Mouse (Mus musculus): ENCODE data around the gene Ggact. TPM values are rescaled to one million over a fixed set of nuclear protein-coding genes. Genes with fewer than 3 reads are reported as not detected.

The Ggact gene
- total RNA-seq, 2 experiments from 2014 or later, result 43.9 to 49.2 TPM

- no peak for DNase-seq (ENCODE audit: low spot score in 2 of 2)
These were observed 11.8 kb downstream of the Ggact start for GRCm38 (mm10) chr14:122901715-122902114.

- DNase-seq (ENCODE audit: low spot score in 2 of 2), result no peak
These were observed 12.4 kb downstream of the Ggact start for GRCm38 (mm10) chr14:122901177-122901576.

GRCm38 (mm10) chr14:122900679-122901078, 12.9 kb downstream of the Ggact start:
- DNase-seq (ENCODE audit: low spot score in 2 of 2), result no peak

- no peak for DNase-seq (ENCODE audit: low spot score in 2 of 2)
These were observed 15.0 kb downstream of the Ggact start for GRCm38 (mm10) chr14:122898550-122898949.

- no peak for DNase-seq (ENCODE audit: low spot score in 2 of 2)
These were observed 17.5 kb downstream of the Ggact start for GRCm38 (mm10) chr14:122896106-122896505.

GRCm38 (mm10) chr14:122891470-122891968, 22.0 kb downstream of the Ggact start:
- DNase-seq (ENCODE audit: low spot score in 2 of 2), result no peak

- no peak for DNase-seq (ENCODE audit: low spot score in 2 of 2)
These were observed 25.1 kb downstream of the Ggact start for GRCm38 (mm10) chr14:122888480-122888872.

GRCm38 (mm10) chr14:122887702-122888479, 25.7 kb downstream of the Ggact start:
- DNase-seq (ENCODE audit: low spot score in 2 of 2), result no peak

GRCm38 (mm10) chr14:122887278-122887677, 26.3 kb downstream of the Ggact start:
- DNase-seq (ENCODE audit: low spot score in 2 of 2), result no peak

- no peak for DNase-seq (ENCODE audit: low spot score in 2 of 2)
These were observed 27.7 kb downstream of the Ggact start for GRCm38 (mm10) chr14:122885893-122886292.

- DNase-seq (ENCODE audit: low spot score in 2 of 2), result no peak
These were observed 29.6 kb downstream of the Ggact start for GRCm38 (mm10) chr14:122883821-122884584.

- DNase-seq (ENCODE audit: low spot score in 2 of 2), result no peak
These were observed 30.1 kb downstream of the Ggact start for GRCm38 (mm10) chr14:122883410-122883806.

- DNase-seq (ENCODE audit: low spot score in 2 of 2), result no peak
These were observed 30.7 kb downstream of the Ggact start for GRCm38 (mm10) chr14:122882795-122883409.

GRCm38 (mm10) chr14:122882201-122882639, 31.3 kb downstream of the Ggact start:
- no peak for DNase-seq (ENCODE audit: low spot score in 2 of 2)

- no peak for DNase-seq (ENCODE audit: low spot score in 2 of 2)
These were observed 31.9 kb downstream of the Ggact start for GRCm38 (mm10) chr14:122881699-122882098.

- DNase-seq (ENCODE audit: low spot score in 2 of 2), result no peak
These were observed 33.3 kb downstream of the Ggact start for GRCm38 (mm10) chr14:122880291-122880690.

- no peak for DNase-seq (ENCODE audit: low spot score in 2 of 2)
These were observed 35.8 kb downstream of the Ggact start for GRCm38 (mm10) chr14:122877787-122878186.

GRCm38 (mm10) chr14:122876723-122877122, 36.8 kb downstream of the Ggact start:
- no peak for DNase-seq (ENCODE audit: low spot score in 2 of 2)

- peak; percentile 25 to 30 for DNase-seq (ENCODE audit: low spot score in 2 of 2)
These were observed 37.4 kb downstream of the Ggact start for GRCm38 (mm10) chr14:122876163-122876562.

- DNase-seq (ENCODE audit: low spot score in 2 of 2), result no peak
These were observed 37.9 kb downstream of the Ggact start for GRCm38 (mm10) chr14:122875636-122876035.

- no peak for DNase-seq (ENCODE audit: low spot score in 2 of 2)
These were observed 38.5 kb downstream of the Ggact start for GRCm38 (mm10) chr14:122875056-122875455.

GRCm38 (mm10) chr14:122872612-122873011, 40.9 kb downstream of the Ggact start:
- DNase-seq (ENCODE audit: low spot score in 2 of 2), result no peak
